Mouse (Mus musculus): Measurements from ENCODE around the gene Nudt16. TPM values are rescaled to one million over a fixed set of nuclear protein-coding genes. Genes with fewer than 3 reads are reported as not detected.

Nudt16 gene
- 1.6 TPM for polyA plus RNA-seq (2015; fragmentation: Illumina TruSeq; extraction: RNeasy Lipid Tissue Mini Kit (QIAGEN cat#74804); ENCODE audit: insufficient read depth, low read depth, low replicate concordance)

DNA sequence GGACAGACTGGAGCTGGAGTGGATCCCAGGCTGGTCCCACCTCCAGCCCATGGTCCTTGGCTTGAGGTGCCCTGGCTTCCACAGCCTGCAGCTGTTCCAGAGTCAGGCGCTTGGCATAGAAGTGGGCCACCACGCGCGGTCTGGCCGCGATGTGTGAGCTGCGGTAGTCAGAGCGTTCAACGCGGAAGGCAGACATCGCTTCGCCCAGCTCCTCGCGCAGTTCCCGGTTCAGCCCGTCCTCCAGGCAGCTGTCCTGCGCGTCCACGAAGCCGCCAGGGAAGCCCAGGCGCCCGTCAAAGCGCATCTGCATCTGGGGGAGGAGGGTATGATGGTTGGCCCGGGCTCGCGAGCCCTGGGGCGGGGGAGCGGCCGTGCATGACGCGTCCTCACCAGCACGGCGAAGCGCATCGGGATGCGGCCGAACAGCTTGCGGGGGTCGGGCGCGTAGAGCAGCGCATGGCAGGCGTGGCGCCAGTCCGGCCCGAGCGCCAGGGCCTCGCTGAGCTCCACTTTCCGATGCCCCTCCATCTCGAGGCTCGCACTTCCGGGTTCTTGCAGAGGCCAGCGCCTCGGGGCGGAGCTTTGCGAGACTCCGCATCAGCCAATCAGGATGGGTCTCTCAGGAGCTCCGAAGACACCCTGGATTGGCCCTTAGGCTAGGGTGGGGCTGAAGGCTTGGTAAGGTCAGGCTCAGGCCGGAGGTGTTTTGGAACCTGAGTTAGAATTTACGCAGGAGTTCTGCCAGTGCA lies at the start of gene Nudt16:
Gene Nudt16, minus strand, starts transcription at position 572 of the 749 bp plus-strand sequence.

GRCm38 (mm10) chr9:105144992-105145391 lies 13.4 kb upstream of the Nudt16 start, which contains the start of gene 1700080E11Rik:
Gene 1700080E11Rik, minus strand, starts transcription at chr9:105145092.

Other genes starting within 250 kb of the Nudt16 start
- 9.9 TPM for gene Mrpl3, start 78.6 kb downstream of the Nudt16 start, polyA plus RNA-seq (2015; fragmentation: Illumina TruSeq; extraction: RNeasy Lipid Tissue Mini Kit (QIAGEN cat#74804); ENCODE audit: insufficient read depth, low read depth, low replicate concordance)
- not detected for gene 1700080E11Rik, start 13.3 kb upstream of the Nudt16 start, polyA plus RNA-seq (2015; fragmentation: Illumina TruSeq; extraction: RNeasy Lipid Tissue Mini Kit (QIAGEN cat#74804); ENCODE audit: insufficient read depth, low read depth, low replicate concordance)

All from pancreas, adult 10 weeks (tissue).